Mouse (Mus musculus) lung, postnatal 14 days (tissue): ENCODE measurements around the gene Syp.

Experiments used
- DNase-seq: peaks from one replicate; pipeline ENCODE4 v3.0.0; 2021

The Syp gene

GRCm38 (mm10) chrX:7664791-7665190, 26.5 kb downstream of the Syp start:
- DNase-seq, result no peak

GRCm38 (mm10) chrX:7665739-7666502, 27.6 kb downstream of the Syp start:
- no peak for DNase-seq

GRCm38 (mm10) chrX:7670390-7670881, 32.2 kb downstream of the Syp start:
- peak; percentile 79 for DNase-seq

GRCm38 (mm10) chrX:7670921-7671623, 32.8 kb downstream of the Syp start, which contains the start of gene Plp2:
Gene Plp2, minus strand, starts transcription at chrX:7671390.
- DNase-seq, result peak; percentile 42

- DNase-seq, result no peak
Measured at GRCm38 (mm10) chrX:7672739-7673138, 34.5 kb downstream of the Syp start.

GRCm38 (mm10) chrX:7673578-7674281, 35.5 kb downstream of the Syp start:
- DNase-seq, result no peak

- DNase-seq, result no peak
Measured at GRCm38 (mm10) chrX:7674284-7675000, 36.2 kb downstream of the Syp start.

- no peak for DNase-seq
Measured at GRCm38 (mm10) chrX:7675001-7675380, 36.7 kb downstream of the Syp start.

- no peak for DNase-seq
Measured at GRCm38 (mm10) chrX:7678986-7679385, 40.7 kb downstream of the Syp start.

GRCm38 (mm10) chrX:7679405-7680056, 41.3 kb downstream of the Syp start:
- DNase-seq, result peak; percentile 93

- no peak for DNase-seq
Measured at GRCm38 (mm10) chrX:7680057-7680412, 41.8 kb downstream of the Syp start.

GRCm38 (mm10) chrX:7680864-7681263, 42.6 kb downstream of the Syp start, which contains the start of gene Magix:
Gene Magix, minus strand, starts transcription at chrX:7681251.
- DNase-seq, result no peak

GRCm38 (mm10) chrX:7688321-7688720, 50.0 kb downstream of the Syp start:
- DNase-seq, result no peak

GRCm38 (mm10) chrX:7690486-7690885, 52.2 kb downstream of the Syp start:
- no peak for DNase-seq

- peak; percentile 57 for DNase-seq
Measured at GRCm38 (mm10) chrX:7692862-7693261, 54.6 kb downstream of the Syp start.

GRCm38 (mm10) chrX:7696520-7696919, 58.2 kb downstream of the Syp start:
- DNase-seq, result no peak

- DNase-seq, result peak; percentile 77
Measured at GRCm38 (mm10) chrX:7696954-7697381, 58.7 kb downstream of the Syp start, which contains the start of gene Gpkow. Gene Gpkow, plus strand, starts transcription at chrX:7697131.
